Mouse (Mus musculus): Measurements from ENCODE around the gene Akap2. TPM values are rescaled to one million over a fixed set of nuclear protein-coding genes. Genes with fewer than 3 reads are reported as not detected.

The Akap2 gene
- total RNA-seq, 4 experiments from 2014 or later, result 75.6 to 100 (median 97.5) TPM

- DNase-seq (ENCODE audit: low spot score), result no peak
Measured at GRCm38 (mm10) chr4:57794547-57794946, 77.1 kb downstream of the Akap2 start.

GRCm38 (mm10) chr4:57797548-57798285 is 80.3 kb downstream of the Akap2 start:
- no peak for DNase-seq (ENCODE audit: low spot score)

DNA sequence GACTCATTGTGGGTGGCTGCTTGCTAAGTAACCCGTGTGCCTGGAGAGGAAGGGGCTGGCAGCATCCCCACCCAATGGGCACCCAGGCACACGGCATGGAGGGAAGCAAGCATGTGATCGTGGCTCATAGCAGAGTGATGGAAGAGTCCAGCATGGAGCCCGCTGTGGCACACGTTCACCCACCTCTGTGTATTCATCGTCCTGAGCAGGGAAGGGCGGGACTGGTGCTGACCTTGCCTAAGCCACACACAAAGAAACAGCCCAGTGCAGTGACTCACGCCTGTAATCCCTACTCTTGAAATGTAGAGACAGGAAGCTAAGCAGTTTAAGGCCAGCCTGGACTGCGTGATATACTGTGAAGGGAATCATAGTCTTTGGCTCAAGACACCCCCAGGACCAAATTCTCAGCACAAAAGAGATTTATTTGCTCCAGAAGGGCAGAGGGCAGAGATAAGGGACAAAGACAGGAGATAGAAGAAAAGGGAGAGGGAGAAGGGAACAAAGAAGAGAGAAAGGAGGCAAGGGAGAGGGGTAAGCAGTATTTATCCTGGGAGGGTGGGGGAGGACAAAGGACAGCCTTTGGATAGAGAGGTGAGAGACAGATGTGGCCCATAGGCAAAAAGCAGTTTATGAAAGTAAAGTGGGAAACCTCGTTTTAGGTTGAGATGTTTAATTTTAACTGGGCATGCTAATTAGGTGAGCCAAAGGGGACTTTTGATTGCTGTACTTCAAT is 81.0 kb downstream of the Akap2 start:
- DNase-seq (ENCODE audit: low spot score), result no peak

GRCm38 (mm10) chr4:57799297-57799696 is 81.8 kb downstream of the Akap2 start:
- DNase-seq (ENCODE audit: low spot score), result no peak

DNA sequence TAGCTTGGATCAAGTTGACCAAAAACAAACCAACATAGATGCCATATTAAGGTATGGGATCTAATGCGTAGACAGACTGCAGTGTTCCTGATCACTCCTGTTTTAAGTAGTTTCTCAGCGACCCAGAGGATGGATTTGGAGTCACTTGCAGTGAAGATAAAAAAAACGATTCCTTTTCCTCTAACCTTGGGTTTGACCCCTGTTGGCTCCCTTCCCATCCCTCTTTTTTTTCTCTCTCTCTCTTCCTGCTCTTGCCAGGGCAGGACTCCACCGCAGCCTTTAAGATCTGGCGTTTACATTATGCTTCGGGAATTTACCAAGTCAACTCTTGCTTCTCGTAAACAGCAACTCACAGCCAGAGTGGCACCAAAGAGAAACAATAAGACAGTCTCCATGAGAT is 83.8 kb downstream of the Akap2 start:
- DNase-seq (ENCODE audit: low spot score), result no peak

- DNase-seq (ENCODE audit: low spot score), result no peak
Measured at GRCm38 (mm10) chr4:57801986-57802385, 84.5 kb downstream of the Akap2 start.

DNA sequence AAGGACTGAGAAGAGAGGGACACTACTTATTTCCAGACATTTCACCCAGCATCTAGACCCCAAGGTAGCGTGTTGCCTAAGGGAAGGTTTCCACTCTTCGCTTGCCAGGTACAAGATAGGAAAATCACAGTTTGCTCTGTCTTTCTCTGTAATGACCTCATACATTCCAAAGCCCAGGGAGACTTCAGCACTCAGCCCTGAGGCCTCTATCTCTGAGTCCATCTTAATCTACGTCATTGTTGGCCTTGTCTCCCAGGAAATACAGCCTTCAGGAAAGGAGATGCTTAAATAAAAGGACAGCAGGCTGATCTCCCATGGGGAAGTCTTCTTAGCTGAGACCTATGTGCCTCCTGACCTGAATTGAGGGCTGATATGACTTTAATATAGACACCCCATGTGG is 85.0 kb downstream of the Akap2 start:
- DNase-seq (ENCODE audit: low spot score), result no peak

DNA sequence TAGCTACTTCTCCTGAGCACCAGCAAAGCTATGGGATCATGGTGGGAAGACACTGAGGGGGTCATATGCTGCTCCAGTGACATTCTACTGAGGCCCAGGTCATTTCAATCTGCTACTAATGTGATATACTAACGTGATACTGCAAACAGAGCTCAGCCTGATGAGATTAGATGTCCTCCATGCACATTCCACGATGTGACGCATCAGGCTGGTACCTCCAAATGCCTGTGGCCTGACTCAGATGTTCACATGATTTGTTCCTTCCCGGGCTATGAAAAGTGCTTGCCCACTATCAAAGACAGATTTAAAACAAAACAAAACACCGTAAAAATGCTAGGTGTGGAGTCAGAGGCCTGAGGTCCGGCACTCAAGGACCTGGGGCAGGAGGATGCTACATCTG is 87.4 kb downstream of the Akap2 start:
- DNase-seq (ENCODE audit: low spot score), result no peak

DNA sequence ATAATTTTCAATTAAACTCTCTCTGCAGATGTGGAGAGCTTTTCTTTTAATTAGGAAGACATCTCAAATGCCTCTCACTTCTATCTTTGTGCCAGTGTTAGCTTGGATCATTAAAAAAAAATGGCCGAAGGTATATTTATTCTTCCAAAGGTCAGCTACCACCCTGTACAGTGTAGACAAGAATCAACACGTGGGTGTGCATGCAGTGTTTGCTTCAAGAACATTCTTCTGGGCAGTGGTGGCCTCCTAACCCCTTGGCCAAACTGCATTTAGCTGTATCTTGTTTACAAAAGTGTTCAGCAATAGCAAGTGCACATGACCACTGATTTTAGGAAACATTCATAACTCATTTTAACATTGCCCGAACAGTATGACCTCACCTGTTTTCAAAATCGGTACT is 92.0 kb downstream of the Akap2 start:
- DNase-seq (ENCODE audit: low spot score), result no peak

- DNase-seq (ENCODE audit: low spot score), result no peak
Measured at GRCm38 (mm10) chr4:57812075-57812474, 94.6 kb downstream of the Akap2 start.

GRCm38 (mm10) chr4:57812916-57813575 is 95.6 kb downstream of the Akap2 start:
- DNase-seq (ENCODE audit: low spot score), result peak; percentile 78

- no peak for DNase-seq (ENCODE audit: low spot score)
Measured at GRCm38 (mm10) chr4:57813576-57813945, 96.1 kb downstream of the Akap2 start.

- DNase-seq (ENCODE audit: low spot score), result no peak
Measured at GRCm38 (mm10) chr4:57815355-57815754, 97.9 kb downstream of the Akap2 start.

GRCm38 (mm10) chr4:57816146-57816545 is 98.7 kb downstream of the Akap2 start:
- DNase-seq (ENCODE audit: low spot score), result no peak

DNA sequence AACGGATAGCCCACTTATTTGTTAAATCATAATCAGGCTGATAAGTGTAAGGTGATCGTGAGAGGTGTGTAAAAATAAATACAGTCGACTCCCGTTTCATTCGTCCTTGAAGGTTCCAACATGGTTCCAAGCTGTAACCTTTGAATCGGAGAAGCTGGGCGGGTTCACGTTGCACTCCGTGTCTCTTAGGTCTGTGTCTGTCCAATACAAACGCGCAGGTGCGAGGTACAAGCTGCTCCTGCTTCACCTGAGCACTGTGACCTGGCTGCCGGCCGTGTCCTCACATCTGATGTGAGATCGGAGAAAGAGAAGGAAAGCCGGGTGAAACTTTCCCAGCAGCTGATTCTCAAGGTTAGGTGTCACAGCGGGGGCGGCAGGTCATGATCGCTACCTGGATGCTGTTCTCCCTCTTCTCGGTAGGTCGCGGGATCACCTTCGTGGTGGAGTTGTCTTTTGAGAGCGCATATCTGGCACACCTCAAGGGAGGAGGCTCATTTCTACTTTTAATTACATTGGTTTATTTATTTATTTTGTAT is 103.5 kb downstream of the Akap2 start:
- no peak for DNase-seq (ENCODE audit: low spot score)

GRCm38 (mm10) chr4:57821556-57822356 is 104.3 kb downstream of the Akap2 start:
- no peak for DNase-seq (ENCODE audit: low spot score)

DNA sequence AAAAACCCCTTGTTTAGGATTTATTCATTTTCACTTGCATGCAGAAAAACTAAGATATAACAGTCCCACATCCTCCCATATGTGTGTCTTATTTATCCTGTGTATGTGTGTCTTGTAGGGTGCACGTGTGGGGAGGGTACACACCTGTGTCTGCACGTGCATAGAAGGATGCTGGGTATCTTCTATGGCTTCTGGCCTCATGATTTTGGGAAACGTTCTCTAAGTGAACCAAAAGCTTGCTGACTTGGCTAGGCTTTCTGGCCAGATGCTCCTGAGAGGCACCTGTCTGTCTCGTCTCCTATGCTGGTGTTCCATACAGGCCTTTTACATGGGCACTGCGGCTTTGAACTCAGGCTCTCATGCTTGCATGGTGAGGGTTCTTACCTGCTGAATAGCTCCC is 105.2 kb downstream of the Akap2 start:
- no peak for DNase-seq (ENCODE audit: low spot score)

DNA sequence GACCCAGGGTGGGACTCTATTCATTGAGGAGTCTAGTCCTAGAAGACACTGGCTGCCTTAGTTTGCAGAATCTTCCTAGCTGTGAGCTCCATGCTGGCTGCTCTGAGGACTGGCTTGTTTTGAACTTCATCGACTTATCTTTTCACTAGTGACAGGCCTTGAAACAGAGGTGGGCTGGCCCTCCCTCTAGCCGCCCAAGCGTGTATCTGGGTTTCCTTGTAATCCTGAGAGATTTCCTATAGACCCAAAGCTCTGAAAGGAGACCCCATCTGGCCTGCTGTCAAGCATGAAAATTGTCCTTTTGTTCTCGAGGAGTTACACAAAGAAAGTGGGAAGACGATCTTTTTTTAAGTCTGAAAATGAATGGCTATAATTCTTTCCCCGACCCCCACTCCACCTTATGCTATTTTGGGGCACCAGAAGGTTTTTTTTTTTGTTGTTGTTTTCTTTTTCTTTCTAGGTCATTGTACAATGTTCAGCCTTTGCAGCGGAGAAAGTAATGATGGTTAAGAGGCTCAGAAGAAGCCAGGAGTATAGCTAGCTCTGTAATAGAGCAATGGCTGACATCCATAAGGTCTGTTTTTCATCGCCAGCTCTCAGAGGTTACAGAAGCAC is 107.3 kb downstream of the Akap2 start:
- DNase-seq (ENCODE audit: low spot score), result no peak

DNA sequence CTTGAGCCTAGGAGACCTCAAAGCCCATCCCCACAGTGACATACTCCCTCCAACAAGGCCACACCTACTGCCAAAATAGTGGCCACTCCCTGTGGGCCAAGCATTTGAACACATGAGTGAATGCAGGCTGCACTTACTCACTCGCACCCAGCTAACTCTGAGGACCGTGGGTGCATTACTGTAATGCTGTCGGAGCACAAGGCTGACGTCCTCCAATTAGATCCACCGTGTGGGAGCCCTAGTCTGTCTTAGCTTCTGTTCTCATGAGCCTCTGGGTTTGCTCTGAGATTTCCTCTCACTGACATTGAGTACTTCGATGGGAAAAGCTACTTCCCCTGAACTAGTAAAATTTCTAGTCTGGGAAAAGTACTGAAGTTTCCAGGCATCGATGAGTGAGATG is 108.8 kb downstream of the Akap2 start:
- no peak for DNase-seq (ENCODE audit: low spot score)

DNA sequence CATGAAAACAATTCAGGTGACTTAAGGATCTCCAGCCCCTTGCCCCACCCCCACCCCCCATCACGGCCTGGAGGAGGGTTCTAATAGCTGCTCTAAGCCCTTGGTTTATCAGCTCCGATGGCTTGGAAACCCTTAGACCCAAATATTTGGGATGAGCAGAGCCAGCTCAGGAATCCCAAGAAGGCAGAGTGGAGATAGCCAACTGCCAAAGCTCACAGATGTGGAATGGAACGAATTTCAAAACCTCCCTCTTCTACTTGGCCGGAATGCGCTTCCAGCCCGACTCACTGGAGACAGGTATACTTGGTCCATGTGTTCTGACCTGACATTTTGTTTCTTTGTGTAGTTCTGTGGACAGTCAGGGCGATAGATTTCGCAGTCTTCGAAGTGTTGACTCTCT is 111.7 kb downstream of the Akap2 start:
- no peak for DNase-seq (ENCODE audit: low spot score)

DNA sequence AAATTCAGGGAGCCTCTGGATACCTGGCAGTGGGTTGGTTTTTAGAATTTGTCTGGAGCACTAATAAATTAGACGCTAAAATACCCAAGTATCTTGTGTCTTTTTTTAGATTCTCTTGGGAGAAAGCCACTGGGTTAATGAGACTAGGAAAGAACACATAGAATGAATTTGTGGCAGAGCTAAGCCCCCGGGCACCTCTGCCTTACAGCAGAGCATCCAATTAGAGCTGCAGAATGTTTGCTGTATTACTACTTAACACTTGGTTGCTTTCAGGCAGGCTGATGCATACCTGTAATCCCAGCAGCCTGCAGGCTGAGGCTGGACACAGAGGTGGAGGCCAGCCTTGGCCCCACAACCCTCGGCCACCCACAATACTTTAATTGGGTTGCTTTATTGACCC is 112.3 kb downstream of the Akap2 start:
- no peak for DNase-seq (ENCODE audit: low spot score)
